Mouse (Mus musculus) granulocyte monocyte progenitor cell, adult 5-6 weeks (primary cell): ENCODE data around the gene P2ry2. TPM values are rescaled to one million over a fixed set of nuclear protein-coding genes. Genes with fewer than 3 reads are reported as not detected.

Source experiments
- ATAC-seq: replicated peaks from 2 replicates; pipeline ENCODE4 v1.8.0; 2016; ENCODE audit warnings: mild to moderate bottlenecking, moderate TSS enrichment, inconsistent platforms; ENCODE audit not compliant: poor library complexity, severe bottlenecking
- total RNA-seq, 2 experiments: library from RNA; stranded (forward) in 1 of 2; stranded (reverse) in 1 of 2; fragments of 200-712, 200-1000 nt in 1 of 2; fragments of >200 nt in 1 of 2; fragmentation: Nextera tagmentation in 1 of 2; gene quantifications; 2 replicates each; pipeline ENCODE4 v1.2.3; 2014 to 2017

Gene P2ry2
- total RNA-seq, 2 experiments from 2014 or later: 7.8 to 15.1 TPM

DNA sequence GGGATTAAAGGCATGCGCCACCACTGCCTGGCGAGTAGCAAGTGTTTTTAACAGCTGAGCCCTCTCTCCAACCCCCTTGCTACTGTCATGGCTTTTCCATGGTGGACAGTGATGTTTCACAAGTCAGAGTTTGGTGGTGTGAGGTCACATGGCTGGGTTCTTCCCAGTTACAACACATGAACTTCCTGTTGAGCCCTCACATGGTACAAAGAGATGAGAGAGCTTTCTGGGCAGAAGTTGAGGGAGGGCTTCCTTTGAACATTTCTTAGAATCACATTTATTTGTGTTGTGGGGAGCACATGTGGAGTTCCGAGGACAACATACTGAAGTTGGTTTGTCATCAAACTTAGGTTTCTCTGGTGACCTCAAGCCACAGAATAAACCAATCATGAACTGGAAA, 20.7 kb downstream of the P2ry2 start:
- ATAC-seq: peak; percentile 93

DNA sequence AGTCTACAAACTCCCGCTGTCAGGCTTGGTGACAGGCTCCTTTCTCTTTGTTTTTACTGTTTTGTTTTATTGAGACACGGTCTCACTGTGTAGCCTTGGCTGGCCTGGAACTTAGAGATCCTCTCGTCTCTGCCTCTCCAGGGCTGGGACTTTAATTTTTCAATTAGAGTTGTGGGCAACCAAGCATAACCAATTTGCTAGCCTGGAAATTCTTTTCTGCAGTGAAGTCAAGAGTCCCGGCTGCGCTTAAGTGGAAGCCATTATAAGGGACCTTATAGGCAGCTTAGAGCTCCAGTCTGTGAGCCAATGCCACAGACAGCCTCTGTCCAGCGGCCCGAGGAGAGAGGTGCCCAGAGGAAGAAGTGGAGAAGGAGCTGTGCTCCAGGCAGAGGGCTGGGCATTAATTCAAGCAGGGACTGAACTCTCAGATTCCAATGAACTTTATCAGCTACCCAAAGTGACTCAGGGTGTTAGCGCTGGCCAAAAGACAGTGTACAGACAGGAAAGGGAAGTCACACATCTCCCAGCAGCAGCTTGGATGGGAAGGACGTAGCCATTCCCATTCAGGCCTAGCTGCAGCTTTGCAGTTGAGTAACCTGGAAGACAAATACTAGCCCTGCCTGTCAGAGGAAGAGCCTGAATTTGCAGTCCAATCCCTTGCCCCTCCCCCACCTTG, 21.9 kb downstream of the P2ry2 start:
- ATAC-seq: peak; percentile 35; the same call in 1 of the 2 replicates

DNA sequence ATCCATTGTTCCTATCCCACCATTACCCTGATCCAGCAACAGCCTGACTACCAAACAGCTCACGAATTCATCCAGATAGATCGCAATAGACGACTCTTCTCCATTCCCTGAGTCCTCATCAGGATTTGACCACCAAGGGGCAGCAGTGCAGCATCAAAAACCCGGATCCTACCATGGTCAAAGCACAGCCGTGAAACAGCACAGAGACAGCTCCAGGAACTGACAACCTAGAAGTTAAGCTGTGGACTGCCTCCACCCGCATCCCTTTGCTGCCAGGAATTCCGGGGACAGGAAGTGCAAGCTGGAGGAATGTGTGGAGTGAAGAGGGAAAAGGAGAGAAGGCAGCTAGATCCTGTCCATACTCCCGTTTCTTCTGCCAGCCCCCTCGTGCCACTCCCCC, 24.6 kb downstream of the P2ry2 start:
- ATAC-seq: peak; percentile 36; the same call in 1 of the 2 replicates

DNA sequence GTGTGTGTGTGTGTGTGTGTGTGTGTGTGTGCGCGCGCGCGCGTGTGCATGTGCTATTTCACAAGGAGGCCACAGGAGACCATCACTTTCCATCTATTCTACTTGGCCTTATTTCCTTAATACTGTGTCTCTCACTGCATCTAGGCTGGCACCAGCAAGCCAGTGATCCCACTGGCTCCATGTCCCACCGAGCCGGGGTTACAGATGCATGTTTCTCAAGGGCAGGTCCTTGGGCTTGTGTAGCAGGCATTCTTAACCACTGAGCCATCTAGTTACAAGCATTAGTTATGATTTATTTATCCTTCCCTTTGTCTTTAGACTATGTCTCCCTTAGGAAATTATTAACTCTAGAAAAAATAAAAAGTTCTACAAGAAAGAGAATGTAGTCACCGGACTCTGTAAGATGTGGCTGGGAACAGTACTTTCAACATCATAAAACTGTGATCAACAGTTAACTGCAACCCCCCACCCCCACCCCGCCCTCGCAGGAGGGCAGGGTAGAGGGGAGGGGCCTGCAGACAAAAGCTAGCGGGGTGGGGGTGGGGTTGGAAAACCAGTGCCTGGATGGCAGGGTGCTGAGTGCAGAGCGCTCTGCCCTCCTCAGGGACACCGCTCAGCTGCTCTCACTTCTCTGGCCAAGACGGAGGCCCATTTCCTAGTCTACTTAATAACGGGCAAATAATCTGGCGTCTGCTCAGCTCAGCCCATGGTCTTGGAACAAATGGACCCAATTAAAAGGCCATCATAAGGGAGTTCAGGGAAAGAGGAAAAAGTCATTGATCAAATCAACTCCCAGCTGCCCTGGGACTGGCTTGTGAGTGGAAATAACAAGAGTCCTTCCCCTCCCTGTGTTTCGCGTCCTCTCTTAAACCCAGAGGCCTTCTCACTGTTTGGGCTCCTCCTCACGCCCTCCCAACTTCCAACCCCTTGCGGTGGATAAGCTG, 27.9 kb downstream of the P2ry2 start:
- peak; percentile 56 for ATAC-seq

DNA sequence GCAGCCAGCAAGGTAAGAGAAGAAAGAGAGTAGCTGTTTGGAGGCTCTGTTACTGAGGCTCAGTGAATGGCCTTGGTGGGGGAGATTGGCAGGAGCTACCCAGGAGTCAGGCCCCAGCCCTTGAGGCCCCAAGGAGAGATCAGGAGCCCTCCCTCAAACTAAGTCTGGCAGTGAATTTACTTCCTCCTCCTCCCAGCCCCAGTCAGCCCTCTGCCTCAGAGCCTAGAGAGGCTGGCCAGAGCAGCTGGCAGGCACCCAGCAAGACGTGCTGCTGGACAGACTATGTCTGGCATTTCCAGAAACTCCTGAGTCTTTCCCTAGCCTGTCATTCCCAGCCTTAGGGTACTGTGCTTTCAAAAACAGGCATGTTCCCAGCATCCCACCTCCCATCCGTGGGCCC, 33.5 kb downstream of the P2ry2 start:
- ATAC-seq: peak; percentile 55

DNA sequence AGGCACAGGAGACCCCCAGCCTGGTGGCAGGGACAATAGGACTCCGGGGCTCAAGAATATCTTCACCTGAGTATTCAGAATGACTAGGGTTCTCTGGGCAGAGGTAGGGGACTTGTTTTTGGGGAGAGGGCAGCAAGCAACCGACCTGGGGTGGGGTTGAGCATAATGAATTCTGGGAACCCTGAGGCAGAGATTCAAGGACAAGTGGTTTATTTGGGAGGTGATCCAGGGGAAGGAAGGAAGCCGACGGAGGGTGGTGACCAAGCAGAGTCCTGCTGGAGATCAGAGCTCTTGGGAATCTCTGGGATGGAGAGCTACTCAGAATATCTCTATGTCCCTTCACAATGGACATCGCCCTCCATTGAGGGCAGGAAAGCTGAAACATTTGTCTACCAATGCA, 34.5 kb downstream of the P2ry2 start:
- no peak for ATAC-seq

DNA sequence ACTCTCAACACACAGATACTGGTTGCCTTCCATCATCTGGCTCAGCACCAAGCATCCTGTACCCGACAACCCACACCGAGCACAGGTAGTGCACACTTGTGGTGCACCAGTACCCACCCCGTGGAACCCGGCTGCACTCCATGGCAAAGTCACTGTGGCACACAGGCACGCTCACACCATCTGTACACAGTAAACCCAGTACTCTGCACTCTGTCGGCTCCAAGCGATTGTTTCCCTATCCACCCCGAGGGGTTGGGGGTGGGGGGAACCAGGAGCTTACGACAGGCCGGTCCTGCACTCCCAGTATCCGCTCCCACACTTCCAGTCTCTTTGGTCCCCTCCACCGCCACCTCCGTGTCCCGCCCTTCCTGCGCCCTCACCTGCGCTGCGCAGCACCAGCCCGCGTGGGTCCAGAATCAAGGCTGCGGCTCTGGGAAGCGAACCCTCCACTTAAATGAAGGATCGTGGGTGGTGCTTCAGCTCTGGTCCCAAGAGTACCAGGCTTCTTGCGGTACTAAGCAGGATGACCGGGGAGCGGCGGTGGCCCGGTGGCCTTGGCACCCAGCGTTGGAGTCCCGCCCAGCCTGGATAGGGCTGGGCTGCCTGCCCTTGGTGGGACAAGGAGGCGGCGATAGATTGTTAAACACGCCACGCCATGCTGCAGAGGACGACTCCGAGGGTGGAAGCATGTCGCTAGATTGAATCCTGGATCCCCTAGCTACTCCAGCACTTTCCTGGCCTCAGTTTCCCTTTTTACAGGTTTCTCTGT, 38.3 kb downstream of the P2ry2 start, which contains the start of gene P2ry6:
P2ry6 (minus strand) TSS at position 515 of the 769 bp plus-strand sequence.
- ATAC-seq: no peak

DNA sequence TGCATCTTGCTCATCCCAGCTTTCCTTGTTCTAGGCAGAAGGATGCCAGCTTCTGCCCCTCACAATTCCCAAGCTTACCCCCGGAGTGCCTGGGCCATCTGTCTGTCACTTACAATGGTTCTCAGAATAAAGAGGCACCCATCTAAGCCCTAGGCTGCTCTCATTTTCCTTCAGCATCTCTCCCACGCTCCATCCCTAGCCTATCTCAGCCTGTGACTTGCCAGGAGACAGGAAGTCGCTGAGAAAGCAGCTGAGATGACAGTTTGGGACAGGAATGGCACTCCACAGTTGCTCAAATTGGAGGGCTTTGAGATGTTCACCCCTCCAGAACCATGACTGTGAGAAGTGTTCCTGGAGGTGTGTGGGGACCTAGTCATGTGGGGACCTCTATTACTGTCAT, 39.8 kb downstream of the P2ry2 start:
- no peak for ATAC-seq

DNA sequence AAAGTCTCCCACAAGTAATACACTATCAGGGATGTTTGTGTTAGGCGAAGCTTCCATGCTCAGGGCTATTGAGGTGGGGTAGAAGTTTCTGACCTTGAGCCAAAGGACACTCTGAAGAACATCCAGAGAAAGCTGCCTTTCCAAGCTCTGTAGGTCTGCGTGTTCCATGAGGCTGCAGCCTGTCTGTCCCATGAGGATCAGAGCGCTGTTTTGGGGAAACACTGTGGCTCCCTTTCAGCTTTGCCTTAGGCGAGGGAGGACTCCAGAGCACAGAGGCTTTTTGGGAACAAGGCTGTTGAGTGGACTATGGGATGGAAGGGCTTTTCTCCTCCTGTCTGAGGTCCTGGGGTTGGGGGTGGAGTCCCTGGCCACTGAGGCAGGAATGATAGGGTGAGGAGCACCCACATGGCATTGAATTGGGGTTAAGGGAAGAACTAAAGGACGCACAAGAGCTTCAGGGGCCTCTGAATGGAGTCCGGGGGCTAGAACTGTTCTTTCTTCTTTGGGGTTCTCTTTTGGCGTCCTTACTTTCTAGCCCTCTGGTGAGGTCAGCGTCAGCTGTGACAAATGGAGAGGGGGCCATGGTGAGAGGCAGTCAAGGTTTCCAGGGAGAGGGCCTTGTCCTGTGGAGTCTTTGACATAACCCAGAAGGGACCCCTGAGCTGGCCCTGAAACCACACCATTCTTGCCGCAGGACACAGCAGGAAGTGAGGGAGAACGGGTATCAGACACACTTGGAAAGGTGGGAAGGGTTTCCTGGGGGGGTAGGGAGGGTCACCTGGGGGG, 43.6 kb downstream of the P2ry2 start:
- ATAC-seq: no peak

DNA sequence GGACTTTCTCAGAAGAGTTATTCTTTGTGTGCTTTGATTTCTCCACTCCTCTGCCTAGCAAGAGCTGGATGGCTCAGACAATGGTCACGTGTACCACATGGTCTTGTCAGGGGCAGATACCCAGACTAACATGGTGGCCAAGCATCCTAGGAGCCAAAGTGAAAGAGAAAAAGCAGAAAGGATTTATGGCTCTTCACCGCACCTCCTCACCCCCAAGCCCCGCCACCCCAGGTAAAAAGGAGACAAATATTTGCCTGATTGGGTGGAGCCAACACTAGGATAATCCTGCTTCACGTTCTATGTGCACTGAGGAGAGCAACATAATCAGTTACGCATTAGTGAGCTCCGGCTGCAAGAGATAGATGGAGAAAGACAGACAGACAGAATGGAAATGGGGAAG, 44.3 kb downstream of the P2ry2 start:
- ATAC-seq: no peak

DNA sequence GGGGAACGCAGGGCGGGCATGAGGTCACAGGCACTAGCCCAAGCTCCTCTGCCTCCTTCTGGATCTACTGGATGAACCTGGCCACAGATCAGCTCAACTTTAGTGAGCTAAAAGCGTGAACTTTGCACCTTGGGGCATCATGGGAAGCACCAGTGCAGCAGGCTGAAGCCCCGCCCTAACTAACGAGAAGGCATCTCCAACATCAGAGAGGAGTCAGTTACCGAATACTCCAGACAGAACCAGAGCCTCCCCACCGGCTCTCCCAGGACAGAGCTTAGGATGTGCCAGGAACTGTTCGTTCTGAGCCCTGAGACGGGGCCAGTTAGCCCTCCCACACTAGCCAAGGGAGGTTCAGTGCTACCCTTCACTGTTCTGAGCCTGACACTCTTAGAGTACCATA, 44.8 kb downstream of the P2ry2 start:
- no peak for ATAC-seq

DNA sequence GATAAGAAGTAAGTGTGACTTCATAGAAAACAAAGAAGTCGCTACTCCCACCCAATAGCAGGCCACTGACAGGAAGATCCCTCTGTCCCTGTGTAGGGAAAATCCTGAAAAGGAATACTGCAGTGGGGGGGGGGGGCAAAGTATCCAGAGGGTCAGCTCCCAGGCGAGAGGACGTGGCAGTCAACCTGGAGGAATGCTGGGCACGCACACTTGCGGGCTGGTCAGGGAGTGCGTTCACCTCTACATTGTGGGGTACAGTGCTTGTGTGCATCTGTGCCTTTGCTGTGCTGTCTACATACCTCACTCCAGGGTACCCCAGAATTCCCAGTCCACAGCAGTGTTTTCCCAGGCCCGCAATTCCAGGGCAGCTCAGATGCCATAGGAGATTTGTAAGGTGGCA, 46.7 kb downstream of the P2ry2 start:
- ATAC-seq: no peak

DNA sequence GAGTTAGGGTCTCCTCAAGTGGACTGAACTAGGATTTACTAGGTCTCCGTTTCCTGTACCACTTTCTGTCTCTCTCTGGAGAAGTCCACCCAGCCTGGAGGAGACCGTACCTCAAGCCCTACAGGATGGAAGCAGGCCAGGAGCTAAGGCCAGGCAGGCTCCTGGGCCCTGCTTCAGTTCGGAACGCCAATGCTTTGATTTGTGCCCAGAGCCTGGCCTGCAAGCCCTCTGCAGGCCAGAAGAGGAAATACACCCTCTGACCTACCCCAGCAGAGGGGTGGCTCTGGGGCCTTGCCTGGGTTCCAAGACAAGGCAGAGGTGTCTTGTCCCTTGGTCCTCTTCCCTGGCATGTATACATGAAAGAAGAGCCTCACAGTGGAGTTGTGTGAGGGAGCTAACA, 47.6 kb downstream of the P2ry2 start:
- ATAC-seq: peak; percentile 47

DNA sequence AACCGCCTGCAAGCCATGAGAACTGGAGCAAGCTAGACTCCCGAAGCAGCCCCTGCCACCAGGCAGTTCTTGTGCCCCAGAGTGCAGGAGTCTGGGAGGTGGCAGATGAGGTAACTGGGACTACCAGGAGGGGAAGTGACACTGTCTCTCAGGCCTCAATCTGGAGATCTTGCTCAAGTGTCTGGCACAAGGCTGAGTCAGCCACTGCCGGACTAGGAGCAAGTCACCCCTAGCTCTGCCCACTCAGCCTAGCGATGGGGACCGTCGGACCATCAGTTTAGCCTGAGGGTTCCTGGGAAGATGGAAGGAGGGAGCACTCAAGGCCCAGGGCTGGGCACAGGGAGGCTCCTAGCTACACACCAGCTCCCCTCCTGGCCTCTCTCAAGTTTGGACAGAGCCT, 48.4 kb downstream of the P2ry2 start:
- ATAC-seq: peak; percentile 93

DNA sequence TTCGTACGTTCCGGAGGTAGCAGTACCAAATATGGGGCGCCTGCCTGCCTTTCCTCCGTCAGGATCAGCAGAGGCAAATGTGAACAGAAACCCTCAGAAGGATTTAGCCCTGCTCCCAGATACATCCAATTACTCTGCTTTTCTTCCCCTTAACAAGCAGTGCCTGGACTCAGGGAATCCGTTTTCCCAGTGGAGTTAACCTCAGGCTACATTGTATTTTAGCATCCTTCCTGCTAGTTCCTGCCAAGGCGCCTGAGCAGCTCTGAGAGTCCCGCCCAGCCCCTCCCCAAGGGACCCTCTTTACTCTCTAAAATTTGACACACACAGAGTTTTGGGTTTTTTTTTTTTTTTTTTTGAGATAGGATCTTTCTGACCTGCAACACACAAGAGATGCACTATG, 49.3 kb downstream of the P2ry2 start:
- ATAC-seq: no peak

DNA sequence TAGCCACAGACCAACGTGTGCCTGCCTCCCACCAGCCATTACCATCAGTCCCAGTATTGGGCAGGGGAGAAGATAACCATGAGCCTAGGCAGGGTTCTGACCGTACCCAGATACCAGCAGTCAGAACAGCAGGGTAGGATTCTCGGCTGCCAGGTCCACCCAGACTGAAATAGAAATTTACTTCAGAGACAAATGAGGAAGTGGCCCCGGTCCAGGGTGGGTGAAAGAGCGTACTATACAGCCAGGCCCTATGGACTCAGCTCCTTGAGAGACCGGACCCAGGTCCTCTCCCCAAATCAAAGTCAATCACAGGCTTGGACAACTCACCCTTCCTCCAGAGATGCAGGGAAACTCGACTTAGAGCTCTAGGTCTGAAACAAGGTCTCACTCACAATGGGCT, 51.5 kb downstream of the P2ry2 start:
- peak; percentile 46 for ATAC-seq

DNA sequence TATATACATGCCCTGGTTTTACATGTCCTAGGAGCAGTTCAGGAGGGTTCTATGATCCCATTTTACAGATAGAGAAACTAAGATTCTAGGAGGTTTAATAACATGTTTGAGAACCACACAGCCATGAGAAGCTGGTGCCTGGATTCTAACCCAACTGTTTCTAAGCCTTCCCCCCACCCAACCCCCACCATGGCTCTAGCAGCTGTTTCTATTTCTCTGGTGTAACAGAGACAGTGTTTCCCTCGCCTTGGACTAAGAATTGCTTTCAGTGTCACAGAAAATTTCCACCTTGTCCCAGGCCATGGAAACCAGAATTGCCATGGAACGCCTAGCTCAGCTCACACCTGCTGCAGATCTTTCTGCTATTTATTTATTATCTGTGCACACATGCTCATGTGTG, 52.2 kb downstream of the P2ry2 start:
- no peak for ATAC-seq

DNA sequence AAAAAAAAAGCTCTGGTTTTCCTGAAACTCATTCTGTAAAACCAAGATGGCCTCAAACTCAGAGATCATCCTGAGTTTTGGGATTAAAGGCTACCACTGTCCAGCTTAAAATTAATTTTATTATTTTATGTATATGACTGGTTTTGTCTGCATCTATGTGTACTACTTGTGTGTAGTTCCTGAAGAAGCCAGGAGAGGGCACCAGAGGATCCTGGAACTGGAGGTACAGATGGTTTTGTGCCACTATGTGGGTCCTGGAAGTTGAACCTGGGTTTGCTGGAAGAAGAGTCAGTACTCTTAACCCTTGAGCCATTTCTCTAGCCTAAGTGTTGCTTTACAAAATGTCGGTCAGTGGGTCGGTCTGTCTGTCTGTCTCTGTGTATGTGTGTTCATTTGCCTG, 54.2 kb downstream of the P2ry2 start:
- ATAC-seq: peak; percentile 51

DNA sequence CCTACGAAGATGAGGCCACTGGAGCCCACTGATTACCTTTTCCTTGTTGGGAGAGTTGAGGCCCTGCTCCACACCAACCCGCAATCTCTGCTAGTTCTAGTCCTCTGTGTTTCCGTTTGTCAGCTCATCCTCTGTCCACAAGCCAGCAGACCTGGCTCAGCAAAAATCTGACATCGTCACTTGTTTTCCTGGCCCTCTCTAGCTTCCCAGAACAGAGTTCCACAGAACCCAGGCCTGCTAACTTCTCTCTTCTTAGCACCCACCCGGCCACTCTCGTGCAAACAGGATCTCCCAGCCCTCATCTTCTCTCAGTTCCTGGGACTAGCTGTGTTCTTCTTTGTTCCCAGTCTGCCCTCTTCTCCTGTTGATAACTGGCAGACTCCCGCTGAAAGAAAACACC, 60.0 kb downstream of the P2ry2 start:
- ATAC-seq: no peak

DNA sequence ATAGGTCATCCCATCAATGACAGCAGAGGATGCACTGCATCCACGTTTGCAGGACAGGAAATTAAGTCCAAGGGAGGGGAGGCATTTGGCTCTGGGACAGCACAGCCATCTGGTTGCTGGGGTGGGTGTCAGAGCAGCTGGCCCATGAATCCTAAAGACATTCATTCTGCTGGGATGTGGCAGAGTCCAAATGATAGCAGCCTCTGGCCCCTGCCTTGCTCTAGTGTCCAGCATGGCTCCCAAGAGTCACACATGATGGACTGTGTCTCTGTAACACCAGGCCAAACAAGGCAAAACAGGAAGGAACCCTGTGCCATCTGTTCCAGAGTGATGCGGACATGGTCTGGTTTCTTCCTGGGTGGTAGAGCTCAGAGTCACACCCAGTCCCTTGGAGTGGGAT, 60.8 kb downstream of the P2ry2 start:
- ATAC-seq: peak; percentile 48
